Mouse (Mus musculus): Measurements from ENCODE around the gene Cd151.

DNA sequence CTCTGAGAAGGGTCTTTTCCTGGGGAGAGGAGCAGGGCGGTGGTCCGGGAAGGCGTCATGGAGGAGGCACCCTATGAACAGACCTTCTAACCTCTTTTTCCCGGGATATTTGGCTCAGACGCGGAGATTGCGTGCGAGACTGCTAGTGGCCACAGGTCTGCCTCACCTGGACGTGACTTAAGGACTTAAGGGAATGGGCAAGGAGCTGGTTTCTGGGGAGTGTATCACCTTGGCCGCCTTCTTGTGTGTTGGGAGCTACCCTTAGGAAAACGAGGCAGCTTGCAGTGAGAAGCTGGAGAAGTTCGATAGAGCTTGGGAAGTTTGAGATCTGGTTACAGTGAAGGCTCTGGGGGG, 8.6 kb downstream of the Cd151 start:
- TF ChIP-seq POLR2A (IDR thresholded peaks at IDR 0.05; ENCODE audit: low read depth, low read length) (no peak), CTCF (IDR thresholded peaks at IDR 0.05; ENCODE audit: extremely low read depth, insufficient read length, insufficient replicate concordance, low read depth, low read length) (no peak)

Measured in small intestine, adult 2 months (tissue).